8 mouse cellular contexts compared by ENCODE assay signal in the genomic region with DNA sequence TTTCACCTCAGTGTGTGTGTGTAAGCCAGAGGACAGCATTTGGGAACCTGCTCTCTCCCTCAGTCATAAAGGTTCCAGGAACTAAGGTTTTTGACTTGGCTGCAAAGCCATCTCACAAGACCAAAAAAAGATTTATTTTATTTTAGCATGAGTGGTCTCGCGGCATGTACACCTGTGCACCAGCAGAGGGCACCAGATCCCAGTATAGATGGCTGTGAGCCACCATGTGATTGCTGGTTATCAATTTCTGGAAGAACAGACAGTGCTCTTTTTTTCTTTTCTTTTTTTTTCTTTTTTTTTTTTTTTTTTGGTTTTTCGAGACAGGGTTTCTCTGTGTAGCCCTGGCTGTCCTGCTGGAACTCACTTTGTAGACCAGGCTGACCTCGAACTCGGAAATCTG. TPM values are rescaled to one million over a fixed set of nuclear protein-coding genes. Genes with fewer than 3 reads are reported as not detected.
DNase-seq lines count a peak whose midpoint lies in the region; ATAC-seq and TF ChIP-seq lines count a peak whose summit lies in the region.
"Not testable (repeated sequence)": the region's sequence is repeated elsewhere in the genome, so short reads cannot be mapped to it uniquely, and the experiment has no call there.

No protein-coding gene starts in this region.

- H3K9me3 ChIP-seq in ES-Bruce4 (replicated peaks; ENCODE audit: control insufficient read depth, insufficient read depth, low read length, poor library complexity, severe bottlenecking); embryonic facial prominence, embryonic 11.5 days (replicated peaks; ENCODE audit: control insufficient read depth, low read length); heart, embryonic 10.5 days; liver, postnatal 0 days (ENCODE audit: low read length): not testable (repeated sequence)

- not testable (repeated sequence) for H3K4me1 ChIP-seq in ES-Bruce4 (ENCODE audit: control insufficient read depth, insufficient read depth, low read length); embryonic facial prominence, embryonic 11.5 days (ENCODE audit: control insufficient read depth, insufficient read depth, low read length)
- peaks cover 33% of the 10 kb centered on the region for H3K4me1 ChIP-seq in heart, embryonic 10.5 days
- peaks cover 13% of the 10 kb centered on the region for H3K4me1 ChIP-seq in liver, postnatal 0 days (ENCODE audit: insufficient read depth)

- peak; percentile 83 for TF ChIP-seq CTCF in ES-Bruce4 (IDR thresholded peaks at IDR 0.05; ENCODE audit: low read depth, low read length)
- peak; percentile 85; the same call in 1 of the 2 replicates for TF ChIP-seq CTCF in brain, embryonic 14.5 days (IDR thresholded peaks at IDR 0.05; ENCODE audit: borderline replicate concordance, extremely low read depth, insufficient read depth, insufficient read length)
- peak; percentile 89 for TF ChIP-seq CTCF in liver, postnatal 0 days (IDR thresholded peaks at IDR 0.05; ENCODE audit: low read depth)

- peak; percentile 86 for DNase-seq in brain, embryonic 14.5 days (ENCODE audit: low read depth)
- peak; percentile 83 for DNase-seq in embryonic facial prominence, embryonic 11.5 days (ENCODE audit: low spot score)
- peak; percentile 81 for DNase-seq in heart, embryonic 10.5 days (ENCODE audit: low spot score)
- peak; percentile 68 to 87 for DNase-seq in kidney, postnatal 36 days
- peak; percentile 77 for DNase-seq in liver, postnatal 0 days
- peak; percentile 44 for DNase-seq in ovary, postnatal 14 days (ENCODE audit: low spot score)
- DNase-seq in thymus, adult 18-20 months = peak; percentile 28 to 39

- H3K27me3 ChIP-seq in ES-Bruce4 (ENCODE audit: control insufficient read depth, insufficient read depth, low read length, poor library complexity, severe bottlenecking); embryonic facial prominence, embryonic 11.5 days (ENCODE audit: control insufficient read depth, insufficient read depth, low read length); heart, embryonic 10.5 days (ENCODE audit: insufficient read depth, poor library complexity, severe bottlenecking); liver, postnatal 0 days (ENCODE audit: insufficient read depth, low read length): not testable (repeated sequence)

- H3K9ac ChIP-seq in ES-Bruce4 (ENCODE audit: low read depth, poor library complexity, severe bottlenecking); embryonic facial prominence, embryonic 11.5 days (replicated peaks; ENCODE audit: low read length); liver, postnatal 0 days (replicated peaks): not testable (repeated sequence)

- H3K4me3 ChIP-seq in ES-Bruce4 (ENCODE audit: low read depth, low read length); embryonic facial prominence, embryonic 11.5 days (ENCODE audit: low read depth, low read length); heart, embryonic 10.5 days; liver, postnatal 0 days (ENCODE audit: low read depth, low read length): not testable (repeated sequence)

- not testable (repeated sequence) for TF ChIP-seq EP300 in ES-Bruce4 (IDR thresholded peaks at IDR 0.05; ENCODE audit: insufficient read depth, low read depth, low read length); liver, postnatal 0 days (IDR thresholded peaks at IDR 0.05; ENCODE audit: low read depth)

- H3K4me2 ChIP-seq in embryonic facial prominence, embryonic 11.5 days (ENCODE audit: low read depth, low read length); liver, postnatal 0 days (ENCODE audit: low read depth, low read length): not testable (repeated sequence)

- not testable (repeated sequence) for H3K27ac ChIP-seq in ES-Bruce4 (ENCODE audit: insufficient read depth, low read length); embryonic facial prominence, embryonic 11.5 days (replicated peaks; ENCODE audit: low read depth, low read length); heart, embryonic 10.5 days; liver, postnatal 0 days (ENCODE audit: low read depth)

- 48% methylated on average over 5 of the region's 5 CpGs for WGBS in embryonic facial prominence, embryonic 11.5 days
- 50% methylated on average over 5 of the region's 5 CpGs for WGBS in heart, embryonic 10.5 days
- 33% methylated on average over 5 of the region's 5 CpGs for WGBS in liver, postnatal 0 days (ENCODE audit: insufficient replicate concordance)

- H3K36me3 ChIP-seq in ES-Bruce4 (ENCODE audit: control insufficient read depth, insufficient read depth, low read length, poor library complexity, severe bottlenecking); embryonic facial prominence, embryonic 11.5 days (replicated peaks; ENCODE audit: control insufficient read depth, insufficient read depth, low read depth, low read length); heart, embryonic 10.5 days; liver, postnatal 0 days (replicated peaks; ENCODE audit: insufficient read depth, low read length): not testable (repeated sequence)

- TF ChIP-seq POLR2A in ES-Bruce4 (IDR thresholded peaks at IDR 0.05; ENCODE audit: insufficient read depth, low read length); brain, embryonic 14.5 days (IDR thresholded peaks at IDR 0.05; ENCODE audit: borderline replicate concordance, extremely low read depth, insufficient read depth, insufficient read length, poor library complexity, severe bottlenecking): not testable (repeated sequence)

- not testable (repeated sequence) for ATAC-seq in embryonic facial prominence, embryonic 11.5 days (replicated peaks; ENCODE audit: insufficient number of reproducible peaks, low FRiP score, low TSS enrichment, low read depth); liver, postnatal 0 days

RNA-seq across cellular contexts. Expression of a gene that starts 32.7 kb away (rescaled TPM):
- polyA plus RNA-seq in ES-Bruce4 (2011; ENCODE audit: insufficient read depth, insufficient read length, low read depth, missing spikeins) = 155 and 167 TPM in 2 replicates
- polyA plus RNA-seq in brain, embryonic 14.5 days (2012; rRNA removed) = 57.9 and 63.5 TPM in 2 replicates
- polyA plus RNA-seq in embryonic facial prominence, embryonic 11.5 days (2014; fragmentation: Nextera tagmentation; extraction: Ambion mirVana) = 227 and 238 TPM in 2 replicates
- 191 and 223 TPM in 2 replicates for polyA plus RNA-seq in heart, embryonic 10.5 days (2016; fragmentation: Nextera tagmentation; extraction: Ambion mirVana)
- polyA plus RNA-seq in liver, postnatal 0 days (2015; fragmentation: Nextera tagmentation; extraction: Ambion mirVana) = 78.8 and 79.6 TPM in 2 replicates

RNA-seq across cellular contexts. Expression of a gene that starts 35.8 kb away (rescaled TPM):
- 75.1 and 75.2 TPM in 2 replicates for polyA plus RNA-seq in ES-Bruce4 (2011; ENCODE audit: insufficient read depth, insufficient read length, low read depth, missing spikeins)
- 12.7 and 16.4 TPM in 2 replicates for polyA plus RNA-seq in brain, embryonic 14.5 days (2012; rRNA removed)
- polyA plus RNA-seq in embryonic facial prominence, embryonic 11.5 days (2014; fragmentation: Nextera tagmentation; extraction: Ambion mirVana) = 15.3 and 17.9 TPM in 2 replicates
- 20.9 and 22.4 TPM in 2 replicates for polyA plus RNA-seq in heart, embryonic 10.5 days (2016; fragmentation: Nextera tagmentation; extraction: Ambion mirVana)
- 3.1 and 3.3 TPM in 2 replicates for polyA plus RNA-seq in liver, postnatal 0 days (2015; fragmentation: Nextera tagmentation; extraction: Ambion mirVana)

RNA-seq across cellular contexts. Expression of a gene that starts 41.5 kb away (rescaled TPM):
- 25.4 and 27.1 TPM in 2 replicates for polyA plus RNA-seq in ES-Bruce4 (2011; ENCODE audit: insufficient read depth, insufficient read length, low read depth, missing spikeins)
- 23.9 and 30.2 TPM in 2 replicates for polyA plus RNA-seq in brain, embryonic 14.5 days (2012; rRNA removed)
- 43.6 and 45.1 TPM in 2 replicates for polyA plus RNA-seq in embryonic facial prominence, embryonic 11.5 days (2014; fragmentation: Nextera tagmentation; extraction: Ambion mirVana)
- polyA plus RNA-seq in heart, embryonic 10.5 days (2016; fragmentation: Nextera tagmentation; extraction: Ambion mirVana) = 6.6 and 11.6 TPM in 2 replicates
- 6.8 and 9.1 TPM in 2 replicates for polyA plus RNA-seq in liver, postnatal 0 days (2015; fragmentation: Nextera tagmentation; extraction: Ambion mirVana)

Comparison
In these comparisons a context has a peak if more than half of its experiments do, and no peak if none do; other contexts are left out.
1. DNase-seq: peak in every context shown above with its lines; median percentile 86 in brain, embryonic 14.5 days; 83 in embryonic facial prominence, embryonic 11.5 days; 81 in heart, embryonic 10.5 days; 78 in kidney, postnatal 36 days; 77 in liver, postnatal 0 days; 44 in ovary, postnatal 14 days; 34 in thymus, adult 18-20 months.